Mouse (Mus musculus) erythroblast, embryonic 14.5 days (primary cell): ENCODE measurements at regions not wholly inside any gene's neighbourhood (a gene's known extent, or its start where the extent isn't known, plus 50 kb on each side); places are given as distances from the start of the nearest gene placed in this dataset.

ENCODE experiments used
- GATA1 ChIP-seq: IDR thresholded peaks from 2 replicates; pipeline ENCODE4 v1.6.1; 2012; ENCODE audit warnings: low read length, inconsistent platforms, mixed read lengths
- TAL1 ChIP-seq: IDR thresholded peaks from 3 replicates; pipeline ENCODE4 v1.6.1; 2012; ENCODE audit warnings: low read length, inconsistent platforms, mixed read lengths

GRCm38 (mm10) chr13:102593405-102594200 lies 99.8 kb upstream of the Cd180 start:
- TF ChIP-seq TAL1 = no peak
- TF ChIP-seq GATA1 = no peak
